Mouse (Mus musculus) embryo, embryonic 10 days (tissue): ENCODE measurements around the gene Slc44a3.

ENCODE experiments used
- DNase-seq: peaks from one replicate; pipeline ENCODE4 v3.0.0-alpha.2; 2015; ENCODE audit warnings: low spot score

The Slc44a3 gene

DNA sequence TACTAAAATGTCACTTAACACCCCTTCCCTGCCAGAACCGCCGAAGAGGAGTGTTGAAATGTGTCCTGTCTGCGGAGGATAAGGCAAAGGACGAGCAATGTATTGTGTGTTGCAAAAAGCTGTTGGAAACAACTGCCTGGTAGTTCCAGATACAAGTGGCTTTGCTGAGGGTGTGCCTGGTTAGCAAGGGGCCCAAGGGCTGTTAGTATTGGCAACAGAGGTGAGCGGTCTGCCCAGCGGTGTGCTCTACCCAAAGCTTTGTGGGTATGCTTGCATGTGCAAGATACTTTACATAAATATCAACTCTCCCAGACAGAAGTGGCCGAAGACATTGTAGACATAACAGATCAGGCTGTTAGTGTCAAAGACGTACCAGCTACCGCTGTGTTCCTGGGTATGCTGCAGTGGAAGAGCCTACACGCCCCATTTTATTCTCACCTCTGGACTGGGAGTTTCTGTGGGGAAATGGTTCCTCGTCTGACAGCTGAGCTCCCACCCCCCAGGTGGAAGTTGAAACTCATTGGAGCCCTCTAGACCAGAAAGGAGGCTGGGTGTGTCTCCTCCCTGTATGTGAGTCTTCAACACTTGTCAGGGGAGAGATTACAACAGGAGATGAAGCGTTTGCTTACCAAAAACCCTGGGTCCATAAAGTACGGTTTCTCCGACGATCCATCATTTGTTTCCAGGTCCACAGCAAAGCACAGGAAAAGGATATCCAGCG, 71.6 kb downstream of the Slc44a3 start:
- no peak for DNase-seq

DNA sequence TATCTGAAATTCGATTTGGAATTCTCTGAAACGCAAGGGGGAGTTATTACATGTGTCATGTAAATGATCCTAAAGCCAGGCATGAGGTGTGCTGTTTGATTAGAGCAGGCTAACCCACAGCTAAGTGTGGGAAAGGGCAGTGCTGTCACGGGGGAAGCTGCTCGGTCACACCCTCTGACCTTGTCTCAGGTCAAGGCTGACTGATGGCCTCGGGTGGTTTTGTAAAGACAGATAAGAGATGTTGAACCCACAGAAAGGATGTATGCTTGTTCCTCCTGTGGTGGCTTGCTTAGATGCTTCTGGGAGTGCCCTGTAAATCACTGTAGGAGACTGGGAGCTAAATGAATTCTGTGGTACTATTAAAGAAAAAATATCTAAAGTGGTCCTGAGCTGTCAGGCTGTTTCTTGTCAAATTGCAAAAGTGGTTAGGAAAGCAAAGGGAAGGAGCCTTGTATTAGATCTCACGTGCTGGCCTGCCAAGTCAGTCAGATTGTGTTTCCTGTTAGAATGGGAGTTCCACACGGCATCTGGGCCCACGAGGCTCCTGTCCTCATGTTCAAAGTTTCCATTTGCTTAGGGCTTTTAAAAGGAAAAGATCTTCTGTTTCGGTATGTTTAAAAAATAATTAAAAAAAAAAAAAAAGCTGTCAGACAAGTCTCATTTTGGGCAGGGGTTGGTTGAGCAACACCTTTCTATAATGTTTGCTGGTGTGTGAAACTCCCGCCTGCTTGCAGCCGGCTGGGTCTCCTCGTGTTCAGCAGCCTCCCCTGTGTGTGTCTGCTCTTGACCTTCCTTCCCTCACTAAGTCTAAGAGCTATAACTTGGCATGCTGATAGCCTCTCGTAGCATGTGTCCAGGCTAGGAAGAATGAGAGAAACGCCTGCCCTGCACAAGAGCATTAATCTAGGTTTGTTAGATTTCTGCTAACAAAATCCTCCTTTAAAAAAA, 73.4 kb downstream of the Slc44a3 start:
- DNase-seq: no peak

- no peak for DNase-seq
These were observed 80.8 kb downstream of the Slc44a3 start for GRCm38 (mm10) chr3:121451404-121451803.

DNA sequence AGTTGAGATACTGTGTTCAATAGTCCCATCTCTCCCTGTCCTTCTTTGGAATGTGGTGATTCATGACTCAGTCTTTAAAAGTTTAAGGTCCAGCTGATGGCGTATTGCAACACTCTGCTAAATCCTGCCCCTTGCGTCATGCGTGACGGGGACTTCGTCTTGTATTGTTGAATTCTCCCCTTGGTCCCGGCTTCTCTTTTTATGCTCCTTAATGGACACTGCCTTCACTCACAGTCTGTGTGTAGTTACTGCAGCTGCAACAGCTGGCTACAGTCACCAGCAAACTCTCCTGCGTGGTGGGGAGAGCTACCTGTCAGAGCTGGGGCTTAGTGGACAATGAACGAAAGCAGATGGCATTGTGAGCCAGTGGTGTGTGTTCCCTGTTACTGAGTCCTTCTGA, 82.7 kb downstream of the Slc44a3 start:
- DNase-seq: no peak

DNA sequence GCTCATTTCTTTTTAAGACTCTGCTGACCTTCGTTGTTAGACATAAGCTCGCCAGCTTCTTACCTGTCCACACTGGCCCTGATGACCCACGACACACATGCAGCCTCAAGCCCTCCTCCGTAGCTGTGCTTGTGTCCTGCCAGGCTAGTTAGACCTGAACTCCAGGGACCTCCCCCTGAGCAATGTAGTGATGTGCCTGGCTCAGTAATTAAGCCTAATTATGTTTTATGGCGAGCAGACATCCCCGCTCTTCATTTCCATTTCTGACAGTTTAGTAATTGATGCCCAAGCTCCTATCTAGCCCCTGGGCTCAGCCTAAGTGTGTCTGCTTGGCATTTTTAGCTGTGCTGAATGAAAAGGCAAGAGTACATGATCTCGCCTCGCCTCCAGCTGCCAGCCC, 83.6 kb downstream of the Slc44a3 start:
- no peak for DNase-seq

- no peak for DNase-seq
These were observed 84.2 kb downstream of the Slc44a3 start for GRCm38 (mm10) chr3:121448029-121448468.

DNA sequence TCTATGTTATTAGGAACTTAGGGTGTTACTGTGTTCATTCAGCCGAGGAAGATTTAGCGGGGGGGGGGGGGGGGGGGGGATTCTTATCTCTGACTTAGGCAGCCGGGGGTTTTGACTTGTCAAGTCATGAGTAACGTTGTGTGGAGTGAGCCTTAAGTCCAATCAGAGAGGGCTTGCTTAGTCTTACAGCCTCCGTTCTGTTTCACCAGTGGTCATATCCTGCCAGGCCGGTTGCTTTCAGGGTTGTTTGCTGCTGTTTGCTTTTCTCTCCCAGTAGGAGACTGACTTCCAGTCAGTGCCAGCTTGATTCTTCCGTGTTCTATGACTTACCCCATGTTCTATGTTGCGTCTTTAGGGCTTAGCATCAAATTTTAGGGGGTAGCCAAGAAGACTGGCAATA, 85.8 kb downstream of the Slc44a3 start:
- no peak for DNase-seq

GRCm38 (mm10) chr3:121444414-121444813, 87.8 kb downstream of the Slc44a3 start:
- DNase-seq: no peak

GRCm38 (mm10) chr3:121443861-121444271, 88.3 kb downstream of the Slc44a3 start:
- DNase-seq: no peak

DNA sequence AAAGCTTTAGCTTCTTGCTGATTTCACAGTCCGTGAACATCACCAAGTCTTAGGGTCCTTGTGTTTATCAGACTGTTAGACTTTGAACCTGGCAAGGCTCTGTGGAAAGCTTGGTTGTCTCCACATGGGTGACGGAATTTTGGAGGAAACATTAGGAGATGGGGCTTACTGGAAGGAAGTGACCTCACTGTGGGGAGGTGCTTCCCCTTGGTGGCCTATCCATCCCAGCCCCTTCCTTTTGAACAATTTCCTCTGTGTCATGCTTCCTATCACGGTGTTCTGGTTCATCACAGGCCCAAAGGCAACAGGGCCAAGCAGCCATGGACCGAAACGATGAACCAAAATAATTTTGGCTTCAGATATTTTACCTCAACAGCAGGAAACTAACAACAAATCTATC, 89.9 kb downstream of the Slc44a3 start:
- no peak for DNase-seq

DNA sequence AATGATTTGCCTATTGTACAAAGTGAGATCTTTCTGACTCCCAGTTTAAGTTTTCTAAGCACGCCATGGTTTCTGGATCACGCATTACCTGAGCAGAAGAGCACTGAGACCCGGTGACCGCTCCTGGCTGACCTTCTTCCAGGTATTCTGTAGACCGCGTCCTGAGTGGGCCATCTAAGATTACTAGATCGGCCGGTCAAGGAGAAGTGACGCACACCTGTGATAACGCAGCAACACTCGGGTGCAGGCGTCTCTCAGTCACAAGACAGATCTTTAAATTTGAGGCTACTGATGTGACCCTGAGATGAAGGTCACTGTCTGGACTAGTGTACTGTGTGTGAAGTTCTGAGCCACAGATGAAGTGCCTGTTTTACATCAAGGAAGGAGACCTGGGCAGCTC, 90.7 kb downstream of the Slc44a3 start:
- DNase-seq: no peak

DNA sequence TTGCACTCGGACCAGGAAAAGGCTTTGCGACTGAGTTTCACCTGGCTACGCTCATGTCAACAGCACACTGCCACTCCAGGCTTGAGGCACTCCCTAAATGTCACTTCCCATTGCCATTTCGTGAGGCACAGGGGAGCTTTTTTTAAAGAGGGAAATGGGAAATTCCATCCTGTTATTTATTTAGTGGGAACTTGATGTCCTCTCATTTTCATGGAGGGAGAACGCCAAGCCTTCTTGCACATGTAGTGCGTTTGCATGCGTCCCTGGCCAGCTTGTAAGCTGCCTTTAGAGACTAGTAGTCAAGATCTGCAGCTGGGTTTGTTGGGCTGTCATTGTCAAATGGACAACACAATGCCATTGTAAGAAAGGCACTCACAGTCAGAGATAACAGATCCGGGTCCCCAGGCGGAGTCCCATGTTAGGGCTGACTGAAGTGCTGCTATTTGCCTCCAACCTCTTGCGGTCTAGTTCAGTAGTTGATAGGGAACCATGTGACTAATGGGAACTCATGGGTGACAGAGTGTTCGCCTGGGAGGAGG, 92.5 kb downstream of the Slc44a3 start:
- no peak for DNase-seq

GRCm38 (mm10) chr3:121437996-121438395, 94.2 kb downstream of the Slc44a3 start:
- DNase-seq: no peak

DNA sequence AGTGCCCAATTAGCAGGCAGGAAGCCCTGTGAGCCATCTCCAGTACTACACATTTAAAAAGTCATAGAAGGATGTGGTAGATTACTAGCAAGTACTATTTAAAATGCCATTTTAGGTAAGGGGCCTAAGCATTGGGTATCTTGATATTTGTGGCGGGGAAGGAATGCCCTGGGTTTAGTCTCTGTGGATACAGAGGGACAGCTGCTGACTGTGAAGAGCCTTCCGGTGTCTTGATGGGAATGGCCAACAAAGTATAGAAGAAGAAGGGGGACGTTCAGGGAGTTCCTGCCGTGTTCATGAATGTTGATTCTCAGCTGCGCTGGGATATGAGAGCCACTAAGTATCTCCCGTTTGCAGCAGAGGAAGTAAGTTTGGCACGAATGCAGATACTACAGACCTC, 95.1 kb downstream of the Slc44a3 start:
- no peak for DNase-seq

- no peak for DNase-seq
These were observed 96.9 kb downstream of the Slc44a3 start for GRCm38 (mm10) chr3:121435296-121435695.

DNA sequence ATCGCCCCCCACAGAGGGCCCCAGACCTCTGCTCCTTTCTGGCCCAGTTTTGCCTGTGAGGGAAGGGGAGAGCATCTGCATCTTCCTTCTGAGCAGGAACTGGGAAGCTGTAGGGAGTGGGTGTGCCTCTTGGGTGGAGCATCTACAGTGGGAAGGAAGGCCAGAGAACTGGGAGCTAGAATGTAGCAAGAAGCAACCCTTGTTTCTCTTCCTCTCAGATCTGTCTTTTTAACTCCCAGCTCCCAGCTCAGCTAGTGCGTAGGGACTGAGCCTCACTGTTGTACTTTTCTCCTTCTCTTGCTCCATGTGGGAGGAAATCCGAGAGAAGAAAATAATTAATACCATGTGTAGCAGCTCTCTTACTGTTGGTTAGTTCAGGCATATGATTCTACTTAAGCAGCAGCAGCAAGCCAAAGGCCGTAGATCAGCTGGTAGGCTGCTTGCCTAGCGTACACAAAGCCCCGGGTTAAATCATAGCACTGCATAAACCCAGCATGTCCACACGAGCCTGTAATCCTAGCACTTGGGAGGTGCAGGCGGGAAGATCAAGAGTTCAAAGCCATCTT, 98.2 kb downstream of the Slc44a3 start:
- peak; percentile 79 for DNase-seq

- no peak for DNase-seq
These were observed 98.8 kb downstream of the Slc44a3 start for GRCm38 (mm10) chr3:121433359-121433758.

- no peak for DNase-seq
These were observed 101.8 kb downstream of the Slc44a3 start for GRCm38 (mm10) chr3:121430289-121430936.

DNA sequence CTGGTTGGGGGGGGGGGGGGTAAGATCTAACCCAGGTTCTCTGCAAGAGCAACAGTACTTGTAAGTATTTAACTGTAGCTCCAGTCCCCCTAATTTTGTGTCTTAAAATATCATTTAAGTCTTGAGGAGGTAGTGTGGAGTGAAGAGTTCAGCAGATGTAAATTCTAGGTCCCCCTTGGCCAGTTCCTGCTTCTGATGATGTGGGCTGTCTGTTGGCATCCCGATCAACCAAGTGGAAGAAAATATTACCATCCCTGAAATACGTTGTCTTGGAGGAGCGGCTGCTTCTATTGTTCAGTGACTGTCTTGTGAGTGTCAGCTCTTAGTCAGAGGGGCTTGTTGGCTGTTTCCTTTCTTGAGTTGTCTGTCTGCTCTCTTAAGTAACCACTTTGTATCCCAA, 102.7 kb downstream of the Slc44a3 start:
- DNase-seq: no peak

DNA sequence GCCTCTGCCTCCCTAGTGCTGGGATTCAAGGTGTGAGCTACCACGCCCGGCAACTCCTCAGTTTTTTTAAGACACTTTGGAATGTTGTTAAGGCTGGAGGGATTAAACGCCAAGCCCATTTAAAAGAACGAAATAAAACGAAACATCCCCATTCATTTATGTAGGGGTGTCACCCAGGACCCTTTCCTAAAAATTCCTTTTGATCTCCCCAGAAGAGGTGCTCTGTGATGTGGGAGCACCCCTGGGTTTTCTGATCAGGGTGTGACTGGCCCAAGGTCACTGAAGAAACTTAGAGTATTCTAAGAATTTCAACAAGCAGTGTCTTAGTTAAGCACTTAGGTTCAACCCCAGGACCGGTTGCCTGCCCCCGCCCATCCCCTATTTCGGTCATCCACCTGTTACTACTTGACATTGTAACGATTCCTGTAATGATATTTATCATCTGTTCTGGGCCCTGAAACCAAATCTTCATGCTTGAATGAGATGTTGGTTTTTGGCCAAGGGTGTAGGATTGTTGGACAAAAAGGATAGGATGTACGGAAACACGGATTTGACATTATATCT, 103.4 kb downstream of the Slc44a3 start:
- DNase-seq: no peak

DNA sequence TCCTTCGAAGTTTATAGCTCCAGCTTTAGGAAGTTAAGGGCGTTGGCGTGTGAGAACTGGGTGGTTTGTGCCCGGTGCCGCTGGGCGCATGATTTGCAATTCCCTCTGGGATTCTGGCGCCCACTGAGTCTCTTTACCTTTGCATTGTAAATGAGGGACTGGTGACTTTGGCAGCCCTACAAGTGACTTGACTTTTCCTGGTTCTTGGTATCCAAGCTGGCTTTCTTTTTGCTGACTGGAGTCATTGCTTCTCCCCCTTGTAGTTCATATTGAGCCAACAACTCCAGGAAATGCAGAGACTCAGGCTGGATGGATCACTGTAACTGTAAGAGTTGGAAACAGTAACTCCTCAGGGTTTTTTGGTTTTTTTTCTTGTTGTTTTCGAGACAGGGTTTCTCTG, 104.0 kb downstream of the Slc44a3 start:
- no peak for DNase-seq

DNA sequence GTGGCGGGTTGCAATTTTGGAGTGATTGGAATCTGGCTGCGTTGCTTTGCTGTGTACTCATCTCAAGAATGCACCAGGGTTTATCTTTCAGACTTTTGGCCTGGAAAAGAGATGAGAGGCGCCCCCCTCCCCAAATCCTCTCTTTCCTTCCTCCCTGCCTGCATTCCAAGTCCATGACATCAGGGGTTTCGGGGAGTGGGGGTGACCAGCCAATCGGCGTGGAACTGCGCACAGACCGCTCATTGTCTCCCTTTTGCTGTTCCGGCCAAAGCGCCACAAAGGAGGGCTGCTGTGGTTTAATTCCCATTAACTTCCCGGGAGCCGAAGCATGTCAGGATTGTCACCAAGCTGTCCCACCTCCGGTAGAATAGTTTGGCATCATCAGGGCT, 104.7 kb downstream of the Slc44a3 start:
- DNase-seq: peak; percentile 92
